22 mouse cellular contexts compared by ENCODE assay signal in genomic region chr5:116708505-116708904, GRCm38 (mm10).
DNase-seq lines count a peak whose midpoint lies in the region; ATAC-seq and TF ChIP-seq lines count a peak whose summit lies in the region.
"Had no signal": no experiment of that assay in that cellular context is flagged by ENCODE, and none has a peak within 500 bp of the region (broad histone marks: within the 10 kb centered on the region; RNA-seq: fewer than 3 reads in every experiment).

No protein-coding gene starts in this region.

- no peak for ATAC-seq in forebrain, embryonic 14.5 days
- peak; percentile 62 for ATAC-seq in midbrain, embryonic 15.5 days (replicated peaks)
- no peak for ATAC-seq in liver, embryonic 12.5 days
- ATAC-seq: CD4-positive, CD25-positive, alpha-beta regulatory T cell, adult 4 months had no signal

- intact Hi-C loops in gastrocnemius, postnatal 36 days (cut with DNase I) = no loop called here

- no peak for TF ChIP-seq POLR2A in brain, embryonic 14.5 days (IDR thresholded peaks at IDR 0.05; ENCODE audit: borderline replicate concordance, extremely low read depth, insufficient read depth, insufficient read length, poor library complexity, severe bottlenecking)

- H3K4me1 ChIP-seq in forebrain, embryonic 14.5 days (ENCODE audit: control insufficient read depth, insufficient read depth, low read length) = no peaks in the 10 kb centered on the region
- no peaks in the 10 kb centered on the region for H3K4me1 ChIP-seq in forebrain, embryonic 10.5 days
- H3K4me1 ChIP-seq in midbrain, embryonic 15.5 days = no peaks in the 10 kb centered on the region
- no peaks in the 10 kb centered on the region for H3K4me1 ChIP-seq in midbrain, embryonic 10.5 days
- H3K4me1 ChIP-seq in liver, embryonic 12.5 days = no peaks in the 10 kb centered on the region
- H3K4me1 ChIP-seq: embryonic facial prominence, embryonic 15.5 days; limb, embryonic 10.5 days had no signal

- WGBS in forebrain, embryonic 14.5 days = 24% methylated on average over 6 of the region's 6 CpGs
- WGBS in forebrain, embryonic 10.5 days = 36% methylated on average over 6 of the region's 6 CpGs
- 25% methylated on average over 6 of the region's 6 CpGs for WGBS in midbrain, embryonic 15.5 days
- 32% methylated on average over 6 of the region's 6 CpGs for WGBS in midbrain, embryonic 10.5 days
- 25% methylated on average over 6 of the region's 6 CpGs for WGBS in liver, embryonic 12.5 days (ENCODE audit: insufficient replicate concordance)

- no peaks in the 10 kb centered on the region for H3K27me3 ChIP-seq in forebrain, embryonic 14.5 days (replicated peaks; ENCODE audit: control insufficient read depth, insufficient read depth, low read length)
- no peaks in the 10 kb centered on the region for H3K27me3 ChIP-seq in forebrain, embryonic 10.5 days (ENCODE audit: poor library complexity, severe bottlenecking)
- no peaks in the 10 kb centered on the region for H3K27me3 ChIP-seq in midbrain, embryonic 15.5 days (replicated peaks)
- H3K27me3 ChIP-seq in midbrain, embryonic 10.5 days (ENCODE audit: low read depth, poor library complexity, severe bottlenecking) = no peaks in the 10 kb centered on the region
- no peaks in the 10 kb centered on the region for H3K27me3 ChIP-seq in liver, embryonic 12.5 days (replicated peaks)
- H3K27me3 ChIP-seq: embryonic facial prominence, embryonic 15.5 days; midbrain, embryonic 12.5 days had no signal

- no peak overlapping the region for H3K4me2 ChIP-seq in forebrain, embryonic 14.5 days (ENCODE audit: low read length)
- no peak overlapping the region for H3K4me2 ChIP-seq in midbrain, embryonic 15.5 days
- H3K4me2 ChIP-seq in liver, embryonic 12.5 days = no peak overlapping the region
- H3K4me2 ChIP-seq: embryonic facial prominence, embryonic 15.5 days; heart, embryonic 11.5 days; midbrain, embryonic 12.5 days had no signal

- DNase-seq in forebrain, embryonic 14.5 days (ENCODE audit: low spot score) = peak; percentile 49
- no peak for DNase-seq in forebrain, embryonic 10.5 days (ENCODE audit: extremely low spot score, low spot score)
- no peak for DNase-seq in midbrain, embryonic 10.5 days (ENCODE audit: low spot score)
- DNase-seq in brain, embryonic 14.5 days (ENCODE audit: low read depth) = peak; percentile 67
- DNase-seq in gastrocnemius, postnatal 36 days = no peak
- DNase-seq: adrenal gland, postnatal 10 days; cerebellum, adult 8-10 months; gastrocnemius, postnatal 10 days; heart, adult 11 months; kidney, adult 18-20 months; liver; right cerebral cortex, postnatal 25 days; spleen, adult 18-20 months had no signal

- H3K4me3 ChIP-seq in forebrain, embryonic 14.5 days (ENCODE audit: low read depth, low read length) = no peak overlapping the region
- H3K4me3 ChIP-seq in forebrain, embryonic 10.5 days = no peak overlapping the region
- H3K4me3 ChIP-seq in midbrain, embryonic 15.5 days = no peak overlapping the region
- H3K4me3 ChIP-seq in midbrain, embryonic 10.5 days = no peak overlapping the region
- H3K4me3 ChIP-seq in liver, embryonic 12.5 days = no peak overlapping the region
- H3K4me3 ChIP-seq: embryonic facial prominence, embryonic 15.5 days; left cerebral cortex, adult 2 months; limb, embryonic 10.5 days; midbrain, embryonic 12.5 days had no signal

- H3K9me3 ChIP-seq in forebrain, embryonic 14.5 days (replicated peaks; ENCODE audit: control insufficient read depth, low read length) = no peaks in the 10 kb centered on the region
- no peaks in the 10 kb centered on the region for H3K9me3 ChIP-seq in forebrain, embryonic 10.5 days
- H3K9me3 ChIP-seq in midbrain, embryonic 15.5 days = no peaks in the 10 kb centered on the region
- no peaks in the 10 kb centered on the region for H3K9me3 ChIP-seq in midbrain, embryonic 10.5 days (replicated peaks)
- H3K9me3 ChIP-seq in liver, embryonic 12.5 days (replicated peaks) = peaks cover 4% of the 10 kb centered on the region; the same call in 1 of the 2 replicates
- H3K9me3 ChIP-seq: embryonic facial prominence, embryonic 15.5 days; limb, embryonic 10.5 days; midbrain, embryonic 12.5 days had no signal

- no peak for TF ChIP-seq CTCF in brain, embryonic 14.5 days (IDR thresholded peaks at IDR 0.05; ENCODE audit: borderline replicate concordance, extremely low read depth, insufficient read depth, insufficient read length)

- H3K9ac ChIP-seq in forebrain, embryonic 14.5 days (ENCODE audit: low read length) = no peak overlapping the region
- H3K9ac ChIP-seq in midbrain, embryonic 15.5 days = no peak overlapping the region
- no peak overlapping the region for H3K9ac ChIP-seq in liver, embryonic 12.5 days
- H3K9ac ChIP-seq: embryonic facial prominence, embryonic 15.5 days; midbrain, embryonic 12.5 days had no signal

- no peak overlapping the region for H3K27ac ChIP-seq in forebrain, embryonic 14.5 days (ENCODE audit: low read depth, low read length)
- no peak overlapping the region for H3K27ac ChIP-seq in forebrain, embryonic 10.5 days
- H3K27ac ChIP-seq in midbrain, embryonic 15.5 days = no peak overlapping the region
- H3K27ac ChIP-seq in midbrain, embryonic 10.5 days (replicated peaks) = no peak overlapping the region
- no peak overlapping the region for H3K27ac ChIP-seq in liver, embryonic 12.5 days
- H3K27ac ChIP-seq: embryonic facial prominence, embryonic 15.5 days; kidney, postnatal 0 days; left cerebral cortex, adult 2 months; limb, embryonic 10.5 days; midbrain, embryonic 12.5 days had no signal

- no peaks in the 10 kb centered on the region for H3K36me3 ChIP-seq in forebrain, embryonic 14.5 days (ENCODE audit: control insufficient read depth, insufficient read depth, low read length)
- H3K36me3 ChIP-seq in forebrain, embryonic 10.5 days (replicated peaks) = no peaks in the 10 kb centered on the region
- H3K36me3 ChIP-seq in midbrain, embryonic 15.5 days (replicated peaks) = no peaks in the 10 kb centered on the region
- H3K36me3 ChIP-seq in midbrain, embryonic 10.5 days = no peaks in the 10 kb centered on the region
- H3K36me3 ChIP-seq in liver, embryonic 12.5 days = no peaks in the 10 kb centered on the region
- H3K36me3 ChIP-seq: embryonic facial prominence, embryonic 15.5 days; limb, embryonic 10.5 days; midbrain, embryonic 12.5 days had no signal

Comparison
In these comparisons a context has a peak if more than half of its experiments do, and no peak if none do; other contexts are left out.
1. DNase-seq: peak in forebrain, embryonic 14.5 days (single experiment) and brain, embryonic 14.5 days (single experiment); none in forebrain, embryonic 10.5 days (single experiment), midbrain, embryonic 10.5 days (single experiment) and gastrocnemius, postnatal 36 days (0 of 2).